Mouse (Mus musculus) embryonic fibroblast, embryonic 13.5 days (primary cell): Measurements from ENCODE around the gene Mst1.

Source experiments
- CTCF ChIP-seq: IDR thresholded peaks from 2 replicates; pipeline ENCODE4 v1.5.1; 2011; ENCODE audit warnings: mild to moderate bottlenecking, control low read depth, low read length, moderate library complexity, borderline replicate concordance; ENCODE audit not compliant: insufficient read depth
- POLR2A ChIP-seq: IDR thresholded peaks from 2 replicates; pipeline ENCODE4 v1.6.1; 2011; ENCODE audit warnings: low read depth, mild to moderate bottlenecking, control low read depth, low read length, moderate library complexity

- no peak for TF ChIP-seq POLR2A
- TF ChIP-seq CTCF: no peak
Observed at GRCm38 (mm10) chr9:108058291-108058690, 21.9 kb upstream of the Mst1 start.
